Mouse (Mus musculus) lung, postnatal 0 days (tissue): Measurements from ENCODE around the gene Slc12a7. TPM values are rescaled to one million over a fixed set of nuclear protein-coding genes. Genes with fewer than 3 reads are reported as not detected.

Source experiments
- ATAC-seq: fragments of 200-750 bp; cut with Nextera tagmentation; 2 replicates; pipeline ENCODE4 v1.8.0; 2017; ENCODE audit warnings: moderate library complexity
- DNase-seq: peaks from one replicate; pipeline ENCODE4 v3.0.0-alpha.2; 2016; ENCODE audit warnings: low spot score
- H3K27ac ChIP-seq: fragments of 300-500 bp; sonication (generic); 2 replicates; pipeline ENCODE4 v1.5.1; 2014; ENCODE audit warnings: antibody characterized with exemption, mild to moderate bottlenecking, low read length, mixed read lengths
- H3K27me3 ChIP-seq: fragments of 300-500 bp; sonication (generic); replicated peaks from 2 replicates; pipeline ENCODE4 v1.6.1; 2014; ENCODE audit warnings: low read length, mixed read lengths; ENCODE audit not compliant: insufficient read depth
- H3K36me3 ChIP-seq: fragments of 300-500 bp; sonication (generic); 2 replicates; pipeline ENCODE4 v1.6.1; 2014; ENCODE audit warnings: low read length, mixed read lengths; ENCODE audit not compliant: insufficient read depth
- H3K4me1 ChIP-seq: fragments of 300-500 bp; sonication (generic); 2 replicates; pipeline ENCODE4 v1.6.1; 2014; ENCODE audit warnings: antibody characterized with exemption, low read depth, low read length, mixed read lengths; ENCODE audit not compliant: insufficient read depth
- H3K4me2 ChIP-seq: fragments of 300-500 bp; sonication (generic); replicated peaks from 2 replicates; pipeline ENCODE4 v1.6.1; 2014; ENCODE audit warnings: low read depth, mild to moderate bottlenecking, low read length, moderate library complexity, mixed read lengths
- H3K4me3 ChIP-seq: fragments of 300-500 bp; sonication (generic); 2 replicates; pipeline ENCODE4 v1.5.1; 2014; ENCODE audit warnings: low read depth, low read length
- H3K9ac ChIP-seq: fragments of 300-500 bp; sonication (generic); replicated peaks from 2 replicates; pipeline ENCODE4 v1.6.1; 2014; ENCODE audit warnings: low read depth, mild to moderate bottlenecking
- H3K9me3 ChIP-seq: fragments of 300-500 bp; sonication (generic); 2 replicates; pipeline ENCODE4 v1.6.1; 2016; ENCODE audit warnings: low read length, mixed read lengths
- CTCF ChIP-seq: IDR thresholded peaks from 2 replicates; pipeline ENCODE4 v1.5.1; 2016; ENCODE audit warnings: antibody characterized with exemption, mild to moderate bottlenecking
- EP300 ChIP-seq: IDR thresholded peaks from 2 replicates; pipeline ENCODE4 v1.6.1; 2016; ENCODE audit warnings: antibody characterized with exemption, mild to moderate bottlenecking, control low read depth
- WGBS: fragments of 180-500 bp; shearing (Covaris S2); extraction: QIAGEN DNeasy Blood & Tissue Kit; methylation state at CpG from one replicate; pipeline ENCODE4 v1.1.7; 2014; 5-methylcytosine and 5-hydroxymethylcytosine counted together
- polyA plus RNA-seq: library from polyadenylated mRNA; unstranded; fragments of >200 nt; fragmentation: Nextera tagmentation; extraction: Ambion mirVana; gene quantifications from 2 replicates; pipeline ENCODE4 v1.2.1, GENCODE M21; 2015

Gene Slc12a7
- polyA plus RNA-seq, 1 experiment from 2014 or later: 10.5 TPM

DNA sequence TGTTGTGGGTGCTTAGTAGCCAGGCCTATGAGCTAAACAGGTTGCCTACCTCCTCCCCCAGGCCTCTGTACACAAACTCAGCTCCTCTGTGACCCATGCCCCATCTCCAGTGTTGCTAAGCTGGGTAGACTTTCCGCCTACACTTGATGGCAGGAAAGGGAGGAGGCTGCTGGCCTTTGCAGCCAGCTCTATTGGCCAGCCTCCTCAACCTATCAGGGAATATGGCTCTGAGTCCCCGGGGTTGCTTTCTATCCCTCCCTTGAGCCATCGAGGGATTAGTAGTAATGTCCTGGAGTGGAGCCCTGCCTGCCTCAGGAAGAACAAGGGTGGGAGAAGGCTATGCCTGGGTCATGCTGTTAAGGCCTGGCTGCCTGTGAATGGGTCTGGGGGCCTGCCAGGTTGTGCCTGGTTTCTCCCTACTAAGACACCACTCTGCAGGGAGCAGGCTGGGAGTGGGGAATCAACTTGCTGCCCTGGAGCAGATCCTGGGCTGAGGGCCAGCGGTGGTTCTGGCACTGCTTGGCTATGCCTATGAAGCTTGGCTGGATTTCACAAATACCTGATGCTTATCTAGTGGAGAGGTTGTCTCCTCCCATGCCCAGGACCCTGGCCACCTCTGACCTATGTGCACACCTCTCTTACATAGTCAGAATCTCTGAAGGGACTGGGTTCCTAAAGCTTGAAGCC, 40.8 kb downstream of the Slc12a7 start:
- Histone ChIP-seq H3K9me3 (no peaks in the 10 kb centered on the region), H3K4me2 (no peak overlapping the region), H3K27me3 (no peaks in the 10 kb centered on the region), H3K4me1 (peaks cover 18% of the 10 kb centered on the region; the same call in 1 of the 2 replicates), H3K36me3 (no peaks in the 10 kb centered on the region), H3K4me3 (no peak overlapping the region), H3K9ac (no peak overlapping the region), H3K27ac (peak overlapping the region; percentile 66)
- peak; percentile 48 for ATAC-seq
- DNase-seq: peak; percentile 28
- 48% methylated on average over 4 of the region's 4 CpGs for WGBS
- no peak for TF ChIP-seq CTCF
- TF ChIP-seq EP300: no peak

DNA sequence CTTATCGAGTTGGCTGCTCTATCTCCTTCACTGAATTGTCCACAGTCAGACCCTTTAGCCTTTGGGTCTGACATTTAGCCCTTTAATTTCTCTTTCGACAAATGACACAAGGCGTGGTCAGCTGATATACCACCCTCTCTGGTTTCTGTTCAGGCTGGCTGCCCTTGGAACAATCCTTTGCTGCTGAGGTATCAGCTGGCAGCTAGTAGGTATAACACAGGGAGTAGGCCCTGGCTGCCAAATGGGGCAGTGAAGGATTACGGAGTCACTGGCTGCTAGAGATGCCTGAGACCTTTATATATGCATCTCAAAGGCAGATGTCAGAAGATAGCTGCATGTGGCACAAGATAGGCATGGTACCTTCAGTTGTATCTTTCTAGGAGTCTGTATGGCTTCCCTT, 42.9 kb downstream of the Slc12a7 start:
- Histone ChIP-seq H3K9me3 (no peaks in the 10 kb centered on the region), H3K4me3 (no peak overlapping the region), H3K36me3 (no peaks in the 10 kb centered on the region), H3K27ac (no peak overlapping the region), H3K4me2 (no peak overlapping the region), H3K9ac (no peak overlapping the region), H3K27me3 (no peaks in the 10 kb centered on the region), H3K4me1 (peaks cover 8% of the 10 kb centered on the region; the same call in 1 of the 2 replicates)
- WGBS: 72% methylated on average over 4 of the region's 4 CpGs
- no peak for TF ChIP-seq CTCF
- DNase-seq (no peak), ATAC-seq (no peak)

DNA sequence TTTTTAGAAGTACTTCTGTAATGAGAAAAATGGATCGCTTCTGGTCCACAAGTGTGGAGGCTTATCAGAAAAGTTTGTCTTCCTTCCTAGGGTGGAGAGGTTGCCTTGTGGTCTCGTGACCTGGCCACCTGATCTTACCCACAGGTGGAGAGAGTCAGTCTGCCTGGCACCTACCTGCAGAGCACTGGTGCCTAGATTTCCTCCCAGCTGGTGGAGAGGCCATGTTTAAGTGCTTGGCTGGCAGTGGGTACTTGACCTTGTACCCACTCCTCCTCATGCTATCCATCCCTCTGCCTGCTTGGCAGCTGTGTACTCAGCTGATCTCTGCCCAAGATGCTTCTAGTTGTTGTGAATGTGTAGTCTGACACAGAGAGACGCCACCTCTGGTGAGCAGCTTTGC, 44.7 kb downstream of the Slc12a7 start:
- Histone ChIP-seq H3K4me1 (peaks cover 3% of the 10 kb centered on the region; the same call in 1 of the 2 replicates), H3K4me2 (no peak overlapping the region), H3K27me3 (no peaks in the 10 kb centered on the region), H3K9ac (no peak overlapping the region), H3K27ac (no peak overlapping the region), H3K9me3 (no peaks in the 10 kb centered on the region), H3K4me3 (no peak overlapping the region), H3K36me3 (no peaks in the 10 kb centered on the region)
- TF ChIP-seq EP300 (no peak), CTCF (0 out of 2 replicates have a peak, but pooled peaks have one; percentile 14)
- peak; percentile 19 for DNase-seq
- peak; percentile 34 for ATAC-seq
- 58% methylated on average over 3 of the region's 3 CpGs for WGBS

DNA sequence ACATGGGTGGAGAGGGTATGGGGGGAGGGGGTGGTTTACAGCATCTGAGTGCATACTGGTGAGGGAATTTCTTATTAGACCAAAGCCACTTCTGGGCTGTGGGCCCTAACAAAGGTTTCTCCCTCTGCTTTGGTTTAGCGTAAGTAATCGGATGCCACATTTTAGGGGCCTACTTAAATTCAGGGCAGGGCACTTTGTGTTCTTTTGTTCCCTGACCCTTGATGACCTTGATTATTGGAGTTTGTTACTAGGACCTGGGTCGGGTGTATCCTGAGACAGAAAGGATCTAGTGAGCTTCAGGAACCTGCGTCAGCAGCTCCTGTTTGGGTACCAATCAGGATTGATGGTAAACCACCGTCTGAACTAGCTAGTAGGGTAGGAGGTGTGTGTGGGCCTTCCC, 49.6 kb downstream of the Slc12a7 start:
- ATAC-seq (no peak), DNase-seq (no peak)
- Histone ChIP-seq H3K4me1 (no peaks in the 10 kb centered on the region), H3K36me3 (0 out of 2 replicates have a peak, but pooled peaks cover 15% of the 10 kb centered on the region), H3K27me3 (no peaks in the 10 kb centered on the region), H3K27ac (no peak overlapping the region), H3K9me3 (no peaks in the 10 kb centered on the region), H3K9ac (no peak overlapping the region), H3K4me3 (no peak overlapping the region), H3K4me2 (no peak overlapping the region)
- WGBS: 69% methylated on average over 5 of the region's 5 CpGs
- TF ChIP-seq EP300: no peak
- no peak for TF ChIP-seq CTCF

DNA sequence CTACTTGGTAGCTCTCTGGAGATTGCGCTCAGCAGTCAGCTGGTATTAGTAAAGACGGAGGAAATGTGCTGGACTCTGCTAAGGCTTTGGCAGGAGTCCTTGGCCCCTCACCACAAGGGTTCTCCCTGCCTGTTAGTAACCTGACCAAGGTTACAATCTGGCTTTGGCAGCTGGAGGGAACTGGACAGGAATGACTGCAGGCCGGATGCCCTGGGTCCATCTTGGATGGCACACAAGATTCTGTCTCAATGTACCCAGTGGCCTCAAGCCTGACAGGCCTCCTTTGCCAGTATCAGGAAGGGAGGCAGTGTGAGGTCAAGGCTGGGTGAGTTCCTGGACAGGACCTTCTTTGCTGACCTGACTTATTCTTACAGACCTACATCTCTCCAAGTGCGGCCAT, 59.3 kb downstream of the Slc12a7 start:
- no peaks in the 10 kb centered on the region for H3K27me3 ChIP-seq
- no peak overlapping the region for H3K4me3 ChIP-seq
- no peak overlapping the region for H3K27ac ChIP-seq
- H3K9me3 ChIP-seq: no peaks in the 10 kb centered on the region
- no peak for ATAC-seq
- H3K9ac ChIP-seq: no peak overlapping the region
- TF ChIP-seq EP300: no peak
- no peak for TF ChIP-seq CTCF
- no peaks in the 10 kb centered on the region for H3K4me1 ChIP-seq
- 0 out of 2 replicates have a peak, but pooled peaks cover 14% of the 10 kb centered on the region for H3K36me3 ChIP-seq
- no peak overlapping the region for H3K4me2 ChIP-seq
- 89% methylated on average over 4 of the region's 4 CpGs for WGBS
- DNase-seq: no peak

DNA sequence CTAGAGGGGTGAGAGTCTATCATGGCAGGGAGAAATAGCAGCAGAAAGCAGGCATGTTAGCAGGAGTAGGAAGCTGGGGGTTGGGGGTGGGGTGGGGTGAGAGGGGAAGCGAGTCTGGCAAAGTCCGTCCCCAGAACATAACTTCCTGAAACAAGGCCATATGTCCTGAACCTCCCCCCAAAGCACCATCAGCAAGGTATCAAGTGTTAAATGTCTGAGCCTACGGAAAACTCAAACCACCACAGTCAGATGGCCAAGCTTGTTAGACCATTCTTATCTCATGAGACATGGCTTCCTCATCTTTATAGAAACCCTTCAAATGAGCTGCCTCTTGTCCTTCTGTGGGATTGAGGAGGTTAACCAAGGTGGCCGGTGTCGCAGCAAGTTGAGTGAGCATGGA, 60.3 kb downstream of the Slc12a7 start:
- H3K9ac ChIP-seq: no peak overlapping the region
- no peak overlapping the region for H3K27ac ChIP-seq
- WGBS: 87% methylated on average over 5 of the region's 5 CpGs
- TF ChIP-seq CTCF: no peak
- TF ChIP-seq EP300: no peak
- no peak for DNase-seq
- no peaks in the 10 kb centered on the region for H3K27me3 ChIP-seq
- H3K36me3 ChIP-seq: 0 out of 2 replicates have a peak, but pooled peaks cover 6% of the 10 kb centered on the region
- no peak overlapping the region for H3K4me2 ChIP-seq
- no peak for ATAC-seq
- H3K4me3 ChIP-seq: no peak overlapping the region
- no peaks in the 10 kb centered on the region for H3K9me3 ChIP-seq
- H3K4me1 ChIP-seq: no peaks in the 10 kb centered on the region
